Mouse (Mus musculus): ENCODE data around the gene Tmem88.

Tmem88 gene

GRCm38 (mm10) chr11:69398059-69398458, at the start of gene Tmem88:
Tmem88 (minus strand) TSS chr11:69398234.
- no peak for DNase-seq (ENCODE audit: low spot score)

GRCm38 (mm10) chr11:69447299-69447698, 49.3 kb upstream of the Tmem88 start:
- DNase-seq (ENCODE audit: low spot score), result no peak

DNA sequence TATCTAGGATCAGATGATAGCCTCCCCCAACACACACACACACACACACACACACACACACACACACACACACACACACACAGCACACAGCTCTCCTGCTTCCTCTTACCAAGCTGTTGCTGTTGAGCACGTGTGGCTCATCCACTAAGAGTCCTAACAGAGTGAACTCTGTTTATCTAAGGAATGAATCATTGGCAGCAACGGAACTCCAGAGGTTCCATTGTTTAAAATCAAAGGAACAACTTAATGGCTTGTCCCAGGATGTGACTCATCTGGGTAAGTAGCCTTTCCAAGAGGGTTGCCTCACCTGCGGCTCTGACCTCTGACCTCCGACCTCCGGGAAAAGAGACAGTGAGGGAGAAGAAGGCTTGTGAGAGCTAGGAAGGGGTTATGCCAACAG, 45.3 kb upstream of the Tmem88 start:
- no peak for DNase-seq (ENCODE audit: low spot score)

GRCm38 (mm10) chr11:69437291-69437690, 39.3 kb upstream of the Tmem88 start:
- no peak for DNase-seq (ENCODE audit: low spot score)

- no peak for DNase-seq (ENCODE audit: low spot score)
Measured at GRCm38 (mm10) chr11:69433189-69433588, 35.2 kb upstream of the Tmem88 start.

DNA sequence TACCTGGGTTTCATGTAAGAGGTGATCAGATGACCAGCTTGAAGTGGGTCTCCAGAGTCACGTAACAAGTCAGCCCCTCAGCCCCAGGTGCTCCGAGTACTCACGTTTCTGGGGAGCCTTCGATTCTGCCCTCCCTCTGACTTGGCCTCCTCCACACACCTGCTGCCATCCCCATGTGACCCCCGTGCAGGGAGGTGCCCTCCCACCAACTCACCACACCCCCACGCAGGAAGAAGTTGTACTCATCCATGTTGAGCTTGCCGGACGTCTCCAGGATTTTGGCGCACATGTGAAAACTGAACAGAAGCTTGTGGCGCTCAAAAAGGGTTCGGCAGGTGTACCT, 34.6 kb upstream of the Tmem88 start:
- no peak for DNase-seq (ENCODE audit: low spot score)

GRCm38 (mm10) chr11:69431829-69432639, 34.0 kb upstream of the Tmem88 start:
- DNase-seq (ENCODE audit: low spot score), result no peak

GRCm38 (mm10) chr11:69430631-69431030, 32.6 kb upstream of the Tmem88 start:
- DNase-seq (ENCODE audit: low spot score), result no peak

DNA sequence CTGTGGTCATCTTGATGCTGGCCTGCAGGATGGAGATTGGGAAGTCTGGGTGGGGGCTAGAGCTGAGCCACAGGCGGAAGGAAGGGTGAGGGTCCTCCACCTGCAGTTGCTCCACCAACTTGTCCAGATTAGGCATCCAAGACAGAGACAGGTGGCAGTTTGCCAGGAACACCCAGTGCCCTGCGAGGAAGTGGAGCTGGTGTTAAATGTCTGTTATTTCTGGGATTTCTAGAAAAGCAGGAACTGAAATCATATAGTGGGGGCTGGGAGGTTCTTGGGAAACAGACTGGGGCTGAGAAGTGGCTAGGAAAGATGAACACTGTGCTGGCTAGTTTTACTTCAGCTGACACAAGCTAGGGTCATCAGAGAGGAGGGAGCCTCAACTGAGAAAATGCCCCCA, 31.3 kb upstream of the Tmem88 start:
- DNase-seq (ENCODE audit: low spot score), result no peak

- no peak for DNase-seq (ENCODE audit: low spot score)
Measured at GRCm38 (mm10) chr11:69428751-69429150, 30.7 kb upstream of the Tmem88 start.

DNA sequence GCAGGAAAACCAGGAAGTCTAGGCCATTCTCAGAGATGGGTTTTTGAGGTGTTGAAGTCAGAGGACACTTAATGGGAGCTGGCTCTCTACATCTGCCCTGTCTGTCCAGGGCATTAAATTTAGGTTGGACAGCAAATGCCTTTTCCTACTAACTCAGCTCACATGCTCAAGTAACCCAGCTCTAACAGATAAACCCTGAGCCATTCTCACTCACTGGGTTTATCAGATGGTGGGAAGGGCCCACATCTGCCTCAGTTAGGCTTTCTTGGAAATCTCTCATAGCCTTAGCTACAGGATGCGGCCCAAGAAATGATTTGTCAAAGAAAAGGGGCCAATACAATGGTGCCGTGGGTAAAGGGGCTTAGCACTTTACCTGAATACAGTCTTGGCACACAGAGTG, 28.2 kb upstream of the Tmem88 start:
- no peak for DNase-seq (ENCODE audit: low spot score)

- DNase-seq (ENCODE audit: low spot score), result no peak
Measured at GRCm38 (mm10) chr11:69423885-69424284, 25.9 kb upstream of the Tmem88 start.

GRCm38 (mm10) chr11:69422842-69423241, 24.8 kb upstream of the Tmem88 start:
- no peak for DNase-seq (ENCODE audit: low spot score)

DNA sequence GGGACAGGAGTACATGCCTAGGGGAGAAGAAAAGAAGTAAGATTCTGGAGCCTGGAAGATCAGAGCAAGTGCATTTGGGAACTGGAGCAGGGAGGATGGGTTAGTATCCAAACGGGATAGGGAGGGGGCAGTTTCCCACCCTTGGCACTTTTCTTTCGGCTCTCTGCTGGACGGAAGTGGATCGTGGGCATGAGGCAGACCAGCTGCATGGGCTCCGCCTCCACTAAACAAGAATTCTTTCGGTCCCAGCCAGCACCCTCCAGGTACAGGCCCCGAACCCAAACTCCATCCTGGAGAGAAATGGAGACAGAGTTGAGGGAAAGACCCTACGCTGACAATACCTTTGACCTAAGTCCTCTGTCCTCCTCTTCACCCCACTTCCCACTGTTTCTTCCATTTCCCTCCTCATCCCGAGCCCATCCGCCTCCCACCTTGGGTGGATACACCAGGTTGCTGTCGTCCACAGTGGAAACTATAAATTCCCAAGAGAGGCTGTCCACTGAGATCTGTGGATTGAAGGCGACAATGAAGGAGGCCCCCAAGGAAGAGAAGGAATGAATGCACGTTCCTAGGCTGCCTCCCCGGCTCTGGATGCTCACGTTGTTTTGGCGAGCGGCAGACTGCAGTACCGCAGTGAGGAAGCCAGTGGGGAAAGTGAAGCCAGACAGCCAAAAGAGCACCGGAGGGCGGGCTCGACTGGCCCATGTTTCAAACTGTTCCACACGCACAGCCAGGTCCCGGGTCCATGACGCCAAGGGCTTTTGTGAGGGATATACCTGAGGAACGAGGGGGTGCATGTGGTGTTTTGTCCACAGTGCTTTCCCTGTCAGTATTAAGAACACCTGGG, 23.3 kb upstream of the Tmem88 start:
- DNase-seq (ENCODE audit: low spot score), result no peak

DNA sequence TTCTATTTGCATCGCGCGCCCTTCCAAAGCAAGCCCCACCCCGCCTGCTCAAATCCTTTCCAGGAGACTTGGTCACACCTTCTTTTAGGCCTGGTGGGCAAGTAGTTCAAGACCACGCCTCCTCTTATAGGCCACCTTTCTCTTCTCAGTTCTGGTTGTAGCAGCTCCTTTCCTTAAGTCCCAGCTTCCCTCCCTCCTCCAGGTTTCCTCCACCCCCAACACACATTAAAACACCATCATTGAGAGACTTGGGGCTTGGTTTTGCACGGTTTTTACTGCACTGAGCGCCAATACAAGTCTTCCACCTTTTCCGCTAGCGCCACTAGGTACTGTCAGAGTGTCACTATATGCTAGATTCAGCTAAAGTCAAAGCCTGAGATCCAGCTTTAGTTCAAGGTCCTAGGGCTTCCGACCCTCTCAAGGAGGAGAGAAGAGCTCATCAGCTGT, 22.5 kb upstream of the Tmem88 start:
- no peak for DNase-seq (ENCODE audit: low spot score)

GRCm38 (mm10) chr11:69419813-69420553, 21.9 kb upstream of the Tmem88 start:
- DNase-seq (ENCODE audit: low spot score), result peak; percentile 40

DNA sequence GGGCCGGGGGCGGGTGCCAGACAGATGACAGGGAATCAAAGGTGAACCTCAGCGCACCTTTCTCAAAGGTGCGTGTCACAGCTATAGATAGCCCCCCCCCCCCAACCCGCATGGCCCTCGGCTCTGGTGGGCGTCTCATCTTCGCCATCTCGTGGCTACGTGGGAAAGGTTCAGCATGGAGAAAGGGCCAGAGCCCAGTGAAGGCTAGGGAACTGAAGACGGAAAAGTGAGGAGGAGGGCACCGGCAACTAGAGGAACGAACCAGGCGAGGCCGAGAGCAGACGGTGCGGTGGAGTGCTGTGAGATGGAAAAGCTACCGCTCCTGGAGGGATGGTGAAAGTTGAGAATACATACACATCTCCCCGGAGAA, 21.4 kb upstream of the Tmem88 start:
- no peak for DNase-seq (ENCODE audit: low spot score)

DNA sequence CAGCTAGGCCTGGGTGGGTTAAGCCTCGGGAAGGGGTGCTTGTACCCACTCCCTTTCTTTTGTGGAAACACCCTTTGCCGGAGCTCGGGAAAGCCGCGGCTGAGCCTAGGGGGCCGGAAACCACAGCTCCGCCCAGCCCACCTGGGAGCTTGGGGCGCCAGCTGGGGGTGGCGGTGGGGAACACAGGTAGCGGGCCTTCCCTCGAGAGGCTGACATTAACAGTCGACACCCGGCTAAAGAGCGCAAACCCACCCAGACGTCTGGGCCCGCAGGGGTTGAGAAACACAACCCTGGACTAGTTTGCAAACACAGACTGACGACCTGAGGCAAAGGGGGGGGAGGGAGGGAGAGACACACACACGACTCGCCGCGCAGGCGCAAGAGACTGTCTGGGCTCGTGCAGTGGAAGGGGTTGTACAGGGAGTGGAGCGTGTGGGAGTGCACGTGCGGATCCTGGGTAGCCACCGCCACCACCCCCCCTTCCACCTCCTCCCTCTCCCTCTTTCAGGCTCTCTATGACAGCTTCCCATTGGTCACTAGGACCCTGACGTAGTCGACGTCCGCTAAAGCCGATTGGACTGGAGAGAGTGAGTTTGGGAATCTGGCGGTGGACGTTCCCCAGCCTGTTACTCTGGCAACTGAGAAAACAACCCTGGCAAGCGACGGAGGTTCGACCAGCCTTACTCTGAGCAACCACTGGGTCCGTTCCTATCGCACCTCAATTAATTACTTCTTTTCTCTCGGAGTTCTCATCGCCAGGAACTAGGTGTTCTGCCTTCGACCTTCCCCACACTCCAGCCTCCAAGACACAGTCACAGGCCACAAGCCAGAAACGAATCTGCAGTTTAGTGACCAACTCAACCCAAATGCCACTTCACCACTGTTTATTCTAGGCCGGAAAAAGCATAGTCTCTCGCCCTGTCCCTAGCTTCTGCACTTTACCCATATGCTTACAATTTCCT, 20.7 kb upstream of the Tmem88 start:
- DNase-seq (ENCODE audit: low spot score), result peak; percentile 66

DNA sequence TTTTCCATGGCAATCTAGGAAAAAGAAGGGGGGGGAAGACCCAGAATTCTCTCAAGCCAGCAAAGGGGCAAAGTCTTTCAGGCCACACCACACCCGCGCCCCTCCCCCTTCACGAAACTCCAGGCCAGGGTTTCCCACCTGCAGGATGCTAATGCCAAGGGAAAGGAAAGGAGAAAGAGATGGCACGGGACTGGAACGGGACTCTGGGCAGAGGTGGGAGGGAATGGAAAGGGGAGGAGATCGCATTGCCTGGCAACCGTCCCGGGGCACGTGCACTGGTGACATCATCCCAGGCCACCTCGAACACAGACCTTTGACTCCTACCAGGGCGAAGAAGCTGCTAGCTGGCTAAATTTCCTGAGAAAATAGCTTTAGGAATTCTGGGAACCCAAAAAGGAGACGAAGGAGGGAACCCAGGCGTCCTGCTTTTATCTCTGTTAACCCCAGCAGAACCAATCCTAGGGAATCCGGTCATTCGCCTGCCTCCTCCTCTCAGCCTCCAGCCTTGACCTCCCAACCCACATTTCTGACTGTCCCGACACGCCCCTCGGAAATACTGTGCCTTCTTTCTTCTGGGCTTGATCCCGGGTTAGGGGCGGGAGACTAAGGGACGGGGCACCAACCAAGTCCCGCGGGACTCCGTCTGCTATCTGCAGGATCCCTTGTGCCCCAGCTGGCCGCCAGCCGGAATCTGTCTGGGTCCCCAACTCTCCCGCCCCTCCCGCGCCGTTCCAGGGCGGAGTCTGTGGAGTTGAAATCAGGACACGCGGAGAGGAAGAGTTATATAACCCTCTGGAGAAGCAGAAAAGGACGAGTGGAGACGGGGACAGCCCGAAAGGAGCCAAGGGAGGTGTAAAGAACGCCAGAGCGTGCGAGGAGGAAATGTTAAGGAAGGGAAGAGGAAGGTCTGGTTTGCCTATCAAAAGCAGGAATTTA, 19.7 kb upstream of the Tmem88 start:
- DNase-seq (ENCODE audit: low spot score), result peak; percentile 58

GRCm38 (mm10) chr11:69416921-69417448, 19.0 kb upstream of the Tmem88 start:
- DNase-seq (ENCODE audit: low spot score), result no peak
